Mouse (Mus musculus) heart, adult 2 months (tissue): ENCODE data around the gene Mapk11.

Experiments
- CTCF ChIP-seq: fragments of 200-600 bp; IDR thresholded peaks from 2 replicates; pipeline ENCODE4 v1.8.1; 2022; ENCODE audit warnings: antibody characterized with exemption, mild to moderate bottlenecking, moderate library complexity
- EP300 ChIP-seq: fragments of 200-500 bp; IDR thresholded peaks from 2 replicates; pipeline ENCODE4 v1.6.1; 2011; ENCODE audit warnings: low read depth, low read length, control low read depth; ENCODE audit not compliant: insufficient read depth
- POLR2A ChIP-seq: fragments of 200-500 bp; IDR thresholded peaks from 2 replicates; pipeline ENCODE4 v1.6.1; 2011; ENCODE audit warnings: mild to moderate bottlenecking, low read depth, low read length, control low read depth; ENCODE audit not compliant: insufficient read depth

DNA sequence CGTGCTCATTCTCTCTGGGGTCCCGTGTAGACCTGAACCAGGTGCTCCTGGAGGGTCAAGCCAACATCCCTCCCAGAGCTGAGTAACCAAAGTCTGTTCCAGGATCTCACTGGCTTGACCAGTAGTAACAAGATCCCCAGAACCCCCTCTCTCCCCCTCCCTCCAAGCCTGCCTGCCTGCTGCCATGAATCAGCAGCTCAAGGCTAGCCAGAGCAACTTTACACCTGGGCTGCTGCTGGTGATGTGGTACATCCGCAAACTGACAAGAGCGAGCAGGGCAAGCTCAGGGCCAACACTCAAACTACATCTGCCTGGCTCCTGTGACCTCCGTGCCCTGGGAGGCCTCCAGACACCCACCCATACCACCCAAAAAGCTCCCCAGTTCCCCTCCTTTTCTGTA lies 8.0 kb downstream of the Mapk11 start:
- no peak for TF ChIP-seq CTCF
- no peak for TF ChIP-seq POLR2A
- no peak for TF ChIP-seq EP300
